Mouse (Mus musculus): ENCODE results near the gene Duxf3.
A peak's percentile ranks its signal among the peaks of the same experiment; 100 is the strongest.
"Not testable (repeated sequence)": the region's sequence is repeated elsewhere in the genome, so short reads cannot be mapped to it uniquely, and the experiment has no call there.

Gene Duxf3

DNA sequence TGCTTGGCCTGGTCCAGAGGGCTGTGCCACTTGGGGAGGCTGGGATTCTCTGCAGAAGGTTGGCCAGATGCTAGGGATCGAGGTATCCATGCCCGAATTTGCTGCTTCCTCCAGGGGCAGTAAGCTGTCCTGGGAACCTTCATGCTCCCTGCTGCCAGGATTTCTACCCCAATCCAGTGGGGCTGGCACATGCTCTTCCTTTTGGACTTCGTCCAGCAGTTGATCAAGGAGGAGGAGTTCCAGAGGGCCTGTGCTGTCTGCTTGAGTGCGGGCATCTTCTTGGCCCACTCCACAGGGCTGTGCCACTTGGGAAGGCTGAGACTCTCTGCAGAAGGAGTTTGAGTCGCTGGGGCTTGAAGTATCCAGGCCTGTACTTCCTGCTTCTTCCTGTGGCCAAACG is 9.3 kb downstream of the Duxf3 start:
- DNase-seq (ENCODE audit: low spot score), result not testable (repeated sequence)

DNA sequence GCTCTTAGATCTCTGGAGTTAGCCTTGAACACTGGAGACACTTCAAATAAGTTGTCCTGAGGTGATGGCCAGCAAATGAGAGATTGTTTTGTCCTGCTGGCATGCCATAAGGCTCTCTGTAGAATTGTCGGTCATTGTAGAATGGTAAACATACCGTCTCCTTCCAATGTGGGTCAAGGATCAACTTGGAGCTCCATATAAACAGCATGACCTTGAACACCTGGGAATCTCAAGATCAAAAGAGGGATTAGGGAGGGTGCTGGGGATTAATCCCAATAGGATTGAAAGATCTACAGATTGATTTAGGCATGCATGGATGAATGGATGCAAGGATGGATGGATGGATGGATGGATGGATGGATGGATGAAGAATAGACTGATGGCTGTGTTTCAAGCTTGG is 10.9 kb downstream of the Duxf3 start:
- peak; percentile 12 for DNase-seq (ENCODE audit: low spot score)

DNA sequence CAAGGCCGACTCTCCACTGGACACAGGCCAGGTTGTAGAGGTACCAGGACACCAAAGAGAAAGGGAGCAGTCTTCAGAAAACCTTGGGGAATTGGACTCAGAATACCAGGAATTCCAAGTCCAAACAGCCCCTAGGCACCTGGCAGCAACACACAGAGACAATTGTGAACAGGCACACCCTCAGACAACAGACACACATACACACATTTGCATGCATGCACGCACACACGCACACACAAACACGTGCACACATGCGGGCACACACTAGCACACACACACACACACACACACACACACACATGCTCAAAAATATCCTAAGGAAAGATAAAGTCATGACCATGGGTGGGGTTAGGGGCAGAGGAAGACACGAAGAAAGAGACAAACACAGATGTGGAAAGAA is 11.7 kb downstream of the Duxf3 start:
- no peak for DNase-seq (ENCODE audit: low spot score)

DNA sequence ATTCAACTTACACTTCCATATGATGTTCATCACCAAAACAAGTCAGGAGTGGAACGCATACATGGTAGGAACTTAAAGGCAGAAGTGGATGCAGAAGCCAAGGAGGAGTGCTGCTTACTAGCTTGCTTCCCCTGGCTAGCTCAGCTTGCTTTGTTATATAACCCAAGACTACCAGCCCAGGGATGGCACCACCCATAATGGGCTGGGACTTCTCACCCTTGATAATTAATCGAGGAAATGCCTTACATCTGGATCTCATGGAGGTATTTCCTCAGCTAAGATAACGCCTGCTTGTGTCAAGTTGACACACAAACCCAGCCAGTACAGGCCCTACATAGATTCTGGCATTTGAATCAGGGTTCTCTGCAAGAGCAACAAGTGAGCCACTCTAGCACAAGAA is 15.1 kb downstream of the Duxf3 start:
- no peak for DNase-seq (ENCODE audit: low spot score)

DNA sequence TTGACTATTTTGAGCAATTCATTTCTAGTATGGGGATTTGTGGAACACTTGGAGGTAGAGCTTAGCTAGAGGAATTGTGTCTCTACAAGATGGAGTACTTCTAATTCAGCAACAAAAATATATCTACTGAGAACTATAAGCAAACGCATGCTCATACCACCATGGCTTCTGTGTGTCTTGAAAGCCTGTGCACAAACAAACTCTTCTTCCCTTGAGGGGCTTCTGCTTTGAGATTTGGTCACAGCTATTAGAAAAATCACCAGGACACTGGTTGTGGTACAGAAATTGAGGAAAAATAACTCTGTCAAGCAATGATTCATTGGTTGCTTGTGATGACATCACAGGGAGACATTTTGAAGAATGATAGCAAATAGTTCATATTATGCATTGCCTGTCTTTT is 17.1 kb downstream of the Duxf3 start:
- no peak for DNase-seq (ENCODE audit: low spot score)

DNA sequence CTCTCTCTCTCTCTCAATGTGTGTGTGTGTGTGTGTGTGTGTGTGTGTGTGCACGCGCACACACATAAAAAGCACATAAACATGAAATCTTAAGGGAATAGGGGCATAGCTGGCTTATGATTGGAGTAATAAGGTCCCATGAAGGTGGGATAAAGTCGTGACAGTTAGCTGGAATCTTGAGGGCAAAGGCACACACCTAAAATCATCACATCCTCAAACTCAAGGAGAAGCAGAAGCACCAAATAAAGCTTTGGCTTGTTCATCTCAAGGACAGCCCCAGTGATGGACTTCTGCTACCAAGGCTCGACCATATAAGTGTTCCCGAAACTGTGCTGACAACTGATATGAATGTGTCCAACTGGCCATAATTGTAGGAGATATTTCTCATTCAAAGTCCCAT is 17.5 kb downstream of the Duxf3 start:
- DNase-seq (ENCODE audit: low spot score), result no peak

DNA sequence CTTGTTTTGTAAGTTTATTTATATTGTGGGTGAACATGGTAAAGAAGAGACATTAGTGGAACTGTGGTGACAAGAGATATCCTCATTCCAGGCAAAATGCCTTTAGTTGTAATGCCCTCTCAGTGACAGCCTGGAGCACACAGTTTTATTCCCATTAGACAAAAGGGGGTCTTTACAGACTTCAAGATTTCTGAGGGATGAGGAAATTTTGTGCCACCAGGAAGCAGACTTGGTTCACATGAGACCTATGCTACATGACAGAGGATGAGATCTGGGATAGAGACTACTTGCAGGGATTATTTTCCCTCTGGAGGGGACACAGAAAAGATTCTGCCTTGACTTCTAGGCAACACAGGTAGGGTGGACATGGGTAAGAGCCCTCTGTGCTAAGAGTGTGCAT is 18.0 kb downstream of the Duxf3 start:
- DNase-seq (ENCODE audit: low spot score), result no peak

DNA sequence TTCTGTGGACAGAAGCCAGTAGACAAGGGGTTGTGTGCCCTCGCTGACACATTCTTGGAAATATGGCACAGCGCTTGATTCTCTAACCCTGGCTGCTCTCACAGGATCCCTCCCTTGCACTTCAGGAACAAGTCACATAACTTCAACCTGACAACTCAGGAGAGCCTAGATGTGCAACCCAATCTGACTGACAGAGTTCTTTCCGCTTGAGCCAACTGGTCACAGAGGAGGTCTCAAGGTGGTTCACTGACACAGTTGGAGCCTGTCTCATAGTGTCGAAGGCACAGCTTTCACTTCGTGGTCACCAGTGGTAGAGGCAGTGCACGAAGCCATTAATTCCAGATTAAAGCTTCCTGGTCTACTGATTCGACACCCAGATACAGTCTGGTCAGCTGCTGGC is 20.2 kb downstream of the Duxf3 start:
- no peak for DNase-seq (ENCODE audit: low spot score)

DNA sequence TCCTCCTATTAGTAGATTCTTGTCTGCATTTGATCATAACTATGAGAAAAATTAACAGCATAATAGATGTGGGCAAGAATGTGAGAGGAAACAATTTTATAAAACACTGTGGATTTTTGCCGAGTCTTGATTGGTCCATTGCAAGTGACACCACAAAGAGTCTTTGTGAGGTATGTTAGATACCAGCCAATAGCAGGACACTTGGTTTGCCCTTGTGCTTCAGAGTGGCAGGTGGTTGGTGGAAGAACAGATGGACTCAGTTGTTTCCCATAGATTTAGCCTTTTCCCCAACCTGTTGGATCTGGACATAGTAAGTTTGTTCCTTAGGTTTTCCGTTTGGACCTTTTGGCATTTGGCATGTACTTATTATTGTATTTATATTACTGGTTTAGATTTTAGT is 21.3 kb downstream of the Duxf3 start:
- no peak for DNase-seq (ENCODE audit: low spot score)

DNA sequence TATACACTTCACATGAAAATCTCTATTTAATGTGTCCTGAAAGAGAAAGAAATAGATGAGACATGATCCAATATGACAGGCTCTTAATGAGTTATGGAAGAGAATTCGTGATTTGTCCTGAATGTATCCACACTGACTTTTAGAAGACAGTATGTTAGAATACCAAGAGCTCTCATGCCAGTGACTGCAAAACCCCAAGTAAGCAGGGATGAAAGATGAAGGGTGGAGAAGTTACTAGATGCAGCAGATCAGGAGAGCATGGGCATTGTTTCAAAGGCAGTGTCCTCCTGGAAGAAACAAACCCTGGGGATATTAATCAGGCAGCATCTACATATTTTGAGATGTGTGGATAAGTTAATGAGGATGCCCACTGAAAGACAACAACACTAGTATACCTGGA is 22.0 kb downstream of the Duxf3 start:
- no peak for DNase-seq (ENCODE audit: low spot score)

DNA sequence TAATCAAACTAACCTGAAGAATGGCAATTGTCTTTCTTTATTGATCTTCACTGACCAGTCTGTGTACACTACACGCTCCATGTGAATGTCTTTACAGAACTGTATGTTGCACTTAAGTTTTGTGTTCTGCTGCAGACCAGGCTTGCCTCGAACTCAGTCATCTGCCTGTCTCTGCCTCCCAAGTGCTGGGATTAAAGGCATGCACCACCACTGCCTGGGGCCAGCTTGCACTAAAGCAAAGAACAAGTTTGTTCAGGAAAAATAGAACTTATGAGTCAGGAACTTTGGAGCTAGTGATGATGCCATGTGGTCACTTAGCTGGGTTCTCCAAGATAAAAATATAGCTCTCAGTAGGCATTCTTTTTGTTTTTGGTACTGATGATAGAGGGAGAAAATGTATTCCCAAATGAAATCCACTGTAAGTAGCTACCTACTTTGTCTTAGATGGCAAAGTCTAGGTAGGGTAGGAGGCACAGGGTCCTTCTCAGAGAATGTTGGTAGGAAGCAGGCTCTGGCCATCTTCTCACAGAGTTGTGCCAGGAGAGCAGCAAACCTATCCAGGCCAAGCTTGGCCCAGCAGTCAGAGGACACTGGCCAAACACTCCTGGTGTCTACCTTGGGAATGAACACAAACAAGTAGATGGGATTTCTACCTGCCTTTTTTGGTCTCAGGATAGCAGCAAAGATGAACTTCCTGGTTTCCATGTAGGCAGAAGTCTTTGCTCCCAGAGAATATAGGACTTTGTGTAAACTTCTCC is 22.6 kb downstream of the Duxf3 start:
- DNase-seq (ENCODE audit: low spot score), result no peak

DNA sequence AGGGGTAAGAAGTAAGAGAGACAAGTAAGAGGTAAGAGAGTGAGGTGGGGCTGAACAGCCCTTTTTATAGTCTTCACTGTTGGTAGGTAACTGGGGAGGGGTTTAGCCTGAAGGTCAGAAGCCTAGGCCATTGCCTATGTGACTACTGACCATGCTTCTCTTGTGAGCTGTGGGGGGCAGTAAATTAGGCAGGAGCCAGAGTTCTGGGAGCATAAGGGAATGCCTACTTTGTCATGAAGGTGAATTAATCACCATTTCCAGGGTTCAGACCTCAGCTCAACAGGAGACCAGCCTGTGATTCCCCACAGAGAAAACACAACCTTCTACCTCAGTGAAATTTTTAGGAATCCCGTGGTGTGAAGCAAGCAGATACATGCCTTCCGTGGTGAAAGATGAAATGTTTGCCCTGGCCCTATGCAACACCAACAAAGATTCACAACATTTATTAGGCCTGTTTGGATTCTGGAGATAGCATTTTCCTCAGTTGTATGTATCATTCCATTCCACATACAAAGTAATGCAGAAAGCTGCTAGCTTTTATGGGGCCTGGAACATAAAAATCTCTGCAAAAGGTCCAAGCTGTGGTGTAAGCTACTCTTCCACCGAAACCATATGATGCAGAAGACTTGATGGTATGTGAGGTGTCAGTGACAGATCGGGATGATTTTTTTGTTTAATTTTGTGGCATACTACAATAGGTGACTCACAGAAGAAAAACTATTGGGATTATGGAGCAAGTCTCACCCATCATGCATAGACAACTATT is 25.7 kb downstream of the Duxf3 start:
- no peak for DNase-seq (ENCODE audit: low spot score)

DNA sequence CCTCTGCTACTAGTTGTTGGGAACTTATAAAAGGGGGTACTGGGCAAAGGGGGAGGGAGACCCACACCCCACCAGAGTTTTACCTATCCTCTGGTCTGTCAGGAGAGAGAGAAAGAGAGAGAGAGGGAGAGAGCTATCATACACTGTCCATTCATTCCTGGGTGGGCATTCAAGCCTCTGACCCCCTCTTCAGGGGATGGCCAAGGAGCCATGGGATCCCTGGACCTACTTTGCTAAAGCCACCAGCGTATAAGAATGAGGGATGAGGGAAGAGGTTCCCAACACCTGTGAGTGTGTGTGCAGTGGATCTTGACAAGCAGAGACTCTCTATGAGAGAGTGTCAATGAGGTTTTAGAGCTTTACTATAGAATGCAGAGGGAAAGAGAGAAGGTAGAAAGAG is 26.5 kb downstream of the Duxf3 start:
- no peak for DNase-seq (ENCODE audit: low spot score)
